Mouse (Mus musculus) ES-Bruce4 (cell line): Measurements from ENCODE around the gene Gm11077.

Source experiments
- CTCF ChIP-seq: IDR thresholded peaks from one replicate; pipeline ENCODE4 v1.8.1; 2011; ENCODE audit warnings: low read depth, low read length
- EP300 ChIP-seq: IDR thresholded peaks from 2 replicates; pipeline ENCODE4 v1.6.1; 2011; ENCODE audit warnings: low read depth, low read length; ENCODE audit not compliant: insufficient read depth
- POLR2A ChIP-seq: IDR thresholded peaks from one replicate; pipeline ENCODE4 v1.8.1; 2011; ENCODE audit warnings: low read length; ENCODE audit not compliant: insufficient read depth

GRCm38 (mm10) chr6:140729272-140729671 is at the start of gene Gm11077:
- TF ChIP-seq POLR2A (no peak), CTCF (no peak), EP300 (no peak)
